Mouse (Mus musculus) ES-E14 (cell line): ENCODE results near the gene Cst6. TPM values are rescaled to one million over a fixed set of nuclear protein-coding genes. Genes with fewer than 3 reads are reported as not detected.

ENCODE experiments used
- DNase-seq: peaks from one replicate; pipeline ENCODE4 v3.0.0-alpha.2; 2013; ENCODE audit warnings: low read depth, low spot score
- H3K27ac ChIP-seq: 2 replicates; pipeline ENCODE4 v1.5.1; 2012; ENCODE audit warnings: low read depth, mild to moderate bottlenecking, low read length, moderate library complexity, mixed read lengths; ENCODE audit not compliant: poor library complexity, insufficient read depth, severe bottlenecking
- H3K36me3 ChIP-seq: 2 replicates; pipeline ENCODE4 v1.6.1; 2012; ENCODE audit warnings: mild to moderate bottlenecking, low read length, moderate library complexity, mixed read lengths; ENCODE audit not compliant: control insufficient read depth, poor library complexity, insufficient read depth, severe bottlenecking
- H3K4me1 ChIP-seq, 2 experiments: fragments of 150-350 bp in 1 of 2; sonication (generic) in 1 of 2; 2 replicates each; pipeline ENCODE4 v1.6.1; 2012; ENCODE audit warnings: low read length in 2 of 2, mild to moderate bottlenecking in 1 of 2, mixed read lengths in 1 of 2; ENCODE audit not compliant: control insufficient read depth in 2 of 2, insufficient read depth in 2 of 2, poor library complexity in 1 of 2
- H3K4me3 ChIP-seq, 2 experiments: fragments of 150-350 bp in 1 of 2; sonication (generic) in 1 of 2; 2 replicates each; pipeline ENCODE4 v1.5.1; 2012; ENCODE audit warnings: low read length in 2 of 2, low read depth in 1 of 2, mild to moderate bottlenecking in 1 of 2, mixed read lengths in 1 of 2; ENCODE audit not compliant: insufficient read depth in 1 of 2, poor library complexity in 1 of 2, severe bottlenecking in 1 of 2
- H3K9ac ChIP-seq: 2 replicates; pipeline ENCODE4 v1.6.1; 2012; ENCODE audit warnings: low read depth, mild to moderate bottlenecking, low read length, mixed read lengths; ENCODE audit not compliant: poor library complexity, insufficient read depth, severe bottlenecking
- H3K9me3 ChIP-seq: fragments of 150-350 bp; sonication (generic); 2 replicates; pipeline ENCODE4 v1.6.1; 2012; ENCODE audit warnings: low read depth, mild to moderate bottlenecking, low read length; ENCODE audit not compliant: control insufficient read depth, insufficient read depth
- CHD2 ChIP-seq: IDR thresholded peaks from 2 replicates; pipeline ENCODE4 v1.6.1; 2014; ENCODE audit warnings: mild to moderate bottlenecking, low read depth, low read length, inconsistent platforms
- HCFC1 ChIP-seq: IDR thresholded peaks from 2 replicates; pipeline ENCODE4 v1.6.1; 2012; ENCODE audit warnings: low read length, inconsistent platforms, borderline replicate concordance; ENCODE audit not compliant: insufficient read depth
- MAFK ChIP-seq: IDR thresholded peaks from 2 replicates; pipeline ENCODE4 v1.6.1; 2014; ENCODE audit warnings: mild to moderate bottlenecking, low read depth, low read length, inconsistent platforms; ENCODE audit not compliant: insufficient read depth
- ZC3H11A ChIP-seq: IDR thresholded peaks from 2 replicates; pipeline ENCODE4 v1.6.1; 2012; ENCODE audit warnings: low read depth, mild to moderate bottlenecking, inconsistent platforms, low read length, borderline replicate concordance
- ZNF384 ChIP-seq: IDR thresholded peaks from 2 replicates; pipeline ENCODE4 v1.6.1; 2012; ENCODE audit warnings: low read depth, low read length, inconsistent platforms
- in situ Hi-C, 2 experiments: fragments of 600-800 bp; cut with MboI; formaldehyde crosslinking; loops; one replicate each; pipeline ENCODE4 v1.15.1; 2025; ENCODE audit warnings: low sequenced_read_pairs in 2 of 2, inconsistent platforms in 1 of 2; ENCODE audit not compliant: unreplicated experiment in 2 of 2
- total RNA-seq: library from RNA; depleted of rRNA; stranded (reverse); fragments of 300-350 nt; gene quantifications from 2 replicates; pipeline ENCODE4 v1.2.3, GENCODE M21; 2012

The Cst6 gene
- total RNA-seq, 1 experiment, result 1.1 TPM

DNA sequence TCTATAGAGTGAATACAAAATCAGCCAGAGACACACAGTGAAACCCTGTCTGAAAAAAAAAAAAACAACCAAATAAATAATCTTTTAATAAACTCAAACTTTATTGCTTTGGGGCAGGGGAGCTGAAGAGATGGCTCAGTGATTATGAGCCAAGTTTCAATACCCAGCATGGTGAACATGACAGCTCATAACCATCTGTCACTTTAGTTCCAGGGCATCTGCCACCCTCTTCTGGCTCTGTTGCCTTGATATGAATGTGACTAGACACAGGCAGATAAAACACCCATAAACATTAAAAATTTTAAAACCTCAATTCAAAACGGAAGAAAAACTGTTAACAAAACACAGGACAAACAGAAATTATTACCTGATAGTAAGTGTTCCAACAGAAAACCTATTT lies 28.1 kb upstream of the Cst6 start:
- Histone ChIP-seq H3K4me3 (no peak overlapping the region), H3K9ac (no peak overlapping the region), H3K36me3 (peaks cover 46% of the 10 kb centered on the region), H3K27ac (no peak overlapping the region), H3K4me1 (peaks cover 0 to 4% of the 10 kb centered on the region in 2 experiments; a peak in 2 of 4 replicates), H3K9me3 (no peaks in the 10 kb centered on the region)
- no peak for TF ChIP-seq MAFK
- no peak for TF ChIP-seq HCFC1
- no peak for TF ChIP-seq ZC3H11A
- no peak for TF ChIP-seq CHD2
- no peak for TF ChIP-seq ZNF384
- in situ Hi-C loops, result no loop called here
- no peak for DNase-seq

GRCm38 (mm10) chr19:5374748-5375147 lies 25.4 kb upstream of the Cst6 start:
- Histone ChIP-seq H3K36me3 (peaks cover 35% of the 10 kb centered on the region), H3K4me1 (peaks cover 0 to 4% of the 10 kb centered on the region in 2 experiments; a peak in 2 of 4 replicates)

GRCm38 (mm10) chr19:5374177-5374576 lies 24.8 kb upstream of the Cst6 start:
- H3K9ac ChIP-seq, result no peak overlapping the region
- TF ChIP-seq ZNF384, result no peak
- TF ChIP-seq ZC3H11A, result no peak
- no peaks in the 10 kb centered on the region for H3K9me3 ChIP-seq
- H3K4me1 ChIP-seq, result peaks cover 0 to 4% of the 10 kb centered on the region in 2 experiments; a peak in 2 of 4 replicates
- H3K4me3 ChIP-seq, result no peak overlapping the region
- H3K36me3 ChIP-seq, result peaks cover 31% of the 10 kb centered on the region
- H3K27ac ChIP-seq, result no peak overlapping the region
- DNase-seq, result no peak
- in situ Hi-C loops, result no loop called here

More at GRCm38 (mm10) chr19:5374748-5375147, 25.4 kb upstream of the Cst6 start:
- Histone ChIP-seq H3K9ac (no peak overlapping the region), H3K4me3 (no peak overlapping the region), H3K9me3 (no peaks in the 10 kb centered on the region), H3K27ac (no peak overlapping the region)
- DNase-seq, result no peak
- TF ChIP-seq ZNF384 (no peak), MAFK (no peak), ZC3H11A (no peak), HCFC1 (no peak), CHD2 (no peak)
- in situ Hi-C loops, result no loop called here

GRCm38 (mm10) chr19:5372724-5373123 lies 23.4 kb upstream of the Cst6 start:
- peaks cover 0 to 10% of the 10 kb centered on the region in 2 experiments; a peak in 3 of 4 replicates for H3K4me1 ChIP-seq
- H3K27ac ChIP-seq, result no peak overlapping the region
- no peak for DNase-seq
- no peak overlapping the region for H3K9ac ChIP-seq
- no peak overlapping the region for H3K4me3 ChIP-seq
- in situ Hi-C loops, result no loop called here
- no peaks in the 10 kb centered on the region for H3K9me3 ChIP-seq
- TF ChIP-seq ZC3H11A (no peak), HCFC1 (no peak), ZNF384 (no peak), MAFK (no peak), CHD2 (no peak)
- peaks cover 29% of the 10 kb centered on the region for H3K36me3 ChIP-seq

DNA sequence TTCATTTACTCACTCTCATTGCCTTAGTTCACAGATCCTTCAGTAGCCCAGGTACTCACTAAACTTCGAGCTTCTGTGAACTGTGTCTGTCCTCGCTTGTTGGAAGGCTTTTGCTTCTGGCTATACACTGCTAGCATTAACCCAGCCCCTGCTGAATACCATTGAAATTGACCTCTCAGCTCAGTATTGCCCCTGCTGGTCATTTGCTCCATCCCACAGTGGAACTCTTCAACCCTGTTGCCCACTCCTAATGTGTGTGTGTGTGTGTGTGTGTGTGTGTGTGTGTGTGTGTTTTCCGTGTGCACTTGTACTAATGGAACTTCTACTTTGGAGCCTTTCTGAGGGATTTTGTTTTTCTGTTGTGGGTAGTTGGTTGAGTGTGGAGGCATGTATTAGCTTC lies 21.6 kb upstream of the Cst6 start:
- DNase-seq, result no peak
- Histone ChIP-seq H3K27ac (no peak overlapping the region), H3K4me1 (peaks cover 0 to 10% of the 10 kb centered on the region in 2 experiments; a peak in 3 of 4 replicates), H3K36me3 (peaks cover 29% of the 10 kb centered on the region), H3K4me3 (no peak overlapping the region), H3K9me3 (no peaks in the 10 kb centered on the region), H3K9ac (no peak overlapping the region)
- in situ Hi-C loops, result no loop called here
- TF ChIP-seq HCFC1 (no peak), MAFK (no peak)
